Comparison of ENCODE assay signal across 15 mouse cellular contexts in the genomic region with DNA sequence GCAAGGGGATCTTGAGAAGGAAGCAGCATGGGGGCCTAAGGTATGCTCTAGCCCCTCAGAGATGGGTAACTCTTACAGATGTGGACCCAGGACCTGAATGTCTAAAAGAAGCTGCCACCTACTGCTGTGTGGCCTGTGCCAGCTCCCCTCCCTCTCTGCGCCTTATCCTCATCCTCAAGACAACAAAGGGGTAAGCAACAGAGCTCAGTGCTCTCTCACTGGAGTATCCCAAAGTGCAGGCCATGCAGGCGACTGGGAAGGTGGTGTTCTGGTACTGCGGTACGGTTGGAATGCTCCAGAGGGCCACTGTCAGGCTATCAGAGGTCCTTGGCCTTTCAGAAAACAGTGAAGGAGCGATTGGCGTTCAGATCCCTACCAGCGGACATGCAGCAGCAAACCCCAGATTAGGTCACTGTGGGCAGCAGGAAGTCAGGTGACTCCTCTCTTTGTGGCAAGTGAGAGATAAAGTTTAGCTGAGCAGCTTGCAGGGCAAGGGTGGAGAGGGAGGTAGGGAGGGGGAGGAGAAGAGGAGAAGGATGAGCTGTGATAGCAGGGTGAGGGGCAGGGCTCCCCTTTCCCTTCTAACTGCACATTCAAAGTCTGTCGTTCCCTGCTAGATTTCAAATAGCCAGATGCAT. TPM values are rescaled to one million over a fixed set of nuclear protein-coding genes. Genes with fewer than 3 reads are reported as not detected.
A peak's percentile ranks its signal among the peaks of the same experiment; 100 is the strongest.
DNase-seq lines count a peak whose midpoint lies in the region; ATAC-seq and TF ChIP-seq lines count a peak whose summit lies in the region.
"Had no signal": no experiment of that assay in that cellular context is flagged by ENCODE, and none has a peak within 500 bp of the region (broad histone marks: within the 10 kb centered on the region; RNA-seq: fewer than 3 reads in every experiment).

No protein-coding gene starts in this region.

- H3K4me2 ChIP-seq in liver, embryonic 16.5 days (ENCODE audit: low read depth, low read length), result no peak overlapping the region
- no peak overlapping the region for H3K4me2 ChIP-seq in kidney, embryonic 16.5 days (replicated peaks; ENCODE audit: low read depth, low read length)
- H3K4me2 ChIP-seq: embryonic facial prominence, embryonic 15.5 days; forebrain, embryonic 12.5 days; lung, embryonic 15.5 days had no signal

- H3K9ac ChIP-seq in liver, embryonic 16.5 days (ENCODE audit: low read depth, low read length), result no peak overlapping the region
- H3K9ac ChIP-seq in kidney, embryonic 16.5 days (replicated peaks; ENCODE audit: low read length), result no peak overlapping the region
- H3K9ac ChIP-seq: embryonic facial prominence, embryonic 15.5 days; forebrain, embryonic 12.5 days; lung, embryonic 15.5 days had no signal

- peaks cover 4% of the 10 kb centered on the region; the same call in 1 of the 2 replicates for H3K4me1 ChIP-seq in liver, embryonic 16.5 days (ENCODE audit: control insufficient read depth, low read depth, low read length)
- no peaks in the 10 kb centered on the region for H3K4me1 ChIP-seq in kidney, embryonic 16.5 days (ENCODE audit: insufficient read depth, low read length)
- no peaks in the 10 kb centered on the region for H3K4me1 ChIP-seq in lung, adult 2 months (ENCODE audit: control insufficient read depth, insufficient read depth, low read length)
- H3K4me1 ChIP-seq: embryonic facial prominence, embryonic 15.5 days; forebrain, embryonic 12.5 days; lung, embryonic 15.5 days had no signal

- H3K27ac ChIP-seq in liver, embryonic 16.5 days (ENCODE audit: low read length), result no peak overlapping the region
- no peak overlapping the region for H3K27ac ChIP-seq in kidney, embryonic 16.5 days (ENCODE audit: low read length)
- H3K27ac ChIP-seq: embryonic facial prominence, embryonic 15.5 days; forebrain, embryonic 12.5 days; lung, embryonic 15.5 days had no signal

- H3K27me3 ChIP-seq in liver, embryonic 16.5 days (ENCODE audit: control insufficient read depth, insufficient read depth, low read depth, low read length), result no peaks in the 10 kb centered on the region
- no peaks in the 10 kb centered on the region for H3K27me3 ChIP-seq in kidney, embryonic 16.5 days (ENCODE audit: insufficient read depth, low read length)
- H3K27me3 ChIP-seq: embryonic facial prominence, embryonic 15.5 days; forebrain, embryonic 12.5 days; lung, embryonic 15.5 days had no signal

- no peaks in the 10 kb centered on the region for H3K36me3 ChIP-seq in liver, embryonic 16.5 days (ENCODE audit: control insufficient read depth, insufficient read depth)
- H3K36me3 ChIP-seq in kidney, embryonic 16.5 days (ENCODE audit: insufficient read depth, low read length), result no peaks in the 10 kb centered on the region
- H3K36me3 ChIP-seq: embryonic facial prominence, embryonic 15.5 days; forebrain, embryonic 12.5 days; lung, embryonic 15.5 days had no signal

- H3K4me3 ChIP-seq in liver, embryonic 16.5 days (ENCODE audit: low read depth, low read length), result no peak overlapping the region
- no peak overlapping the region for H3K4me3 ChIP-seq in kidney, embryonic 16.5 days (ENCODE audit: low read length)
- no peak overlapping the region for H3K4me3 ChIP-seq in lung, adult 2 months (replicated peaks; ENCODE audit: extremely low read depth, low read depth, low read length)
- H3K4me3 ChIP-seq: embryonic facial prominence, embryonic 15.5 days; forebrain, embryonic 12.5 days; lung, embryonic 15.5 days had no signal

- H3K9me3 ChIP-seq in liver, embryonic 16.5 days (replicated peaks; ENCODE audit: control insufficient read depth, low read length), result no peaks in the 10 kb centered on the region
- H3K9me3 ChIP-seq in kidney, embryonic 16.5 days (ENCODE audit: low read length), result no peaks in the 10 kb centered on the region
- H3K9me3 ChIP-seq: embryonic facial prominence, embryonic 15.5 days; forebrain, embryonic 12.5 days; lung, embryonic 15.5 days had no signal

- no peak for TF ChIP-seq CTCF in lung, adult 2 months (IDR thresholded peaks at IDR 0.05; ENCODE audit: insufficient read depth, low read length)

- 23% methylated on average over 8 of the region's 8 CpGs for WGBS in liver, embryonic 16.5 days (ENCODE audit: insufficient replicate concordance)
- WGBS in kidney, embryonic 16.5 days, result 60% methylated on average over 8 of the region's 8 CpGs
- WGBS in lung, adult 2 months, result 39% methylated on average over 8 of the region's 8 CpGs

- 0 out of 2 replicates have a peak, but pooled peaks have one; percentile 19 for ATAC-seq in granulocyte monocyte progenitor cell, adult 5-6 weeks (replicated peaks; ENCODE audit: poor library complexity, severe bottlenecking)
- peak; percentile 32; the same call in 1 of the 2 replicates for ATAC-seq in liver, embryonic 16.5 days (ENCODE audit: low read depth)
- ATAC-seq in kidney, embryonic 16.5 days (ENCODE audit: low FRiP score, low TSS enrichment), result no peak

- TF ChIP-seq POLR2A in lung, adult 2 months (IDR thresholded peaks at IDR 0.05; ENCODE audit: borderline replicate concordance, extremely low read depth, low read depth, low read length), result no peak

- intact Hi-C loops in left cerebral cortex, postnatal 14 days (cut with DNase I), result no loop called here

- peak; percentile 86 for DNase-seq in 416B (ENCODE audit: low read depth)
- peak; percentile 38 for DNase-seq in CD4-positive helper T cell, adult 2 months (ENCODE audit: low read depth, low spot score)
- no peak for DNase-seq in lung, adult 2 months
- DNase-seq in left cerebral cortex, postnatal 14 days (ENCODE audit: low spot score in 2 of 2), result no peak
- DNase-seq: cerebellum, adult 18-20 months; kidney, postnatal 14 days; layer of hippocampus, adult 9-11 months; retina, postnatal 1 day; thymus, adult 18-20 months had no signal

RNA-seq across cellular contexts. Expression of a gene that starts 22.3 kb away (rescaled TPM):
- total RNA-seq in granulocyte monocyte progenitor cell, adult 5-6 weeks (2014; fragmentation: Nextera tagmentation), result 81.6 and 83.0 TPM in 2 replicates
- 80.3 and 95.4 TPM in 2 replicates for total RNA-seq in granulocyte monocyte progenitor cell, adult 5-6 weeks (2017)
- polyA plus RNA-seq in liver, embryonic 16.5 days (2015; fragmentation: Nextera tagmentation; extraction: Ambion mirVana), result 197 and 219 TPM in 2 replicates
- 82.9 and 87.9 TPM in 2 replicates for polyA plus RNA-seq in kidney, embryonic 16.5 days (2015; fragmentation: Nextera tagmentation; extraction: Ambion mirVana)
- 341 and 489 TPM in 2 replicates for polyA plus RNA-seq in lung, adult 2 months (2012; rRNA removed)
- 10 to 100 TPM; 48.8 to 60.8 TPM for total RNA-seq in left cerebral cortex, postnatal 14 days (2021)

RNA-seq across cellular contexts. Expression of a gene that starts 25.6 kb away (rescaled TPM):
- 35.8 and 43.0 TPM in 2 replicates for total RNA-seq in granulocyte monocyte progenitor cell, adult 5-6 weeks (2014; fragmentation: Nextera tagmentation)
- 19.3 and 19.4 TPM in 2 replicates for total RNA-seq in granulocyte monocyte progenitor cell, adult 5-6 weeks (2017)
- polyA plus RNA-seq in liver, embryonic 16.5 days (2015; fragmentation: Nextera tagmentation; extraction: Ambion mirVana), result 0.19 and 0.47 TPM in 2 replicates
- 0.15 TPM in 1 of 2 replicates, not detected in the other for polyA plus RNA-seq in kidney, embryonic 16.5 days (2015; fragmentation: Nextera tagmentation; extraction: Ambion mirVana)
- 9.3 and 12.0 TPM in 2 replicates for polyA plus RNA-seq in lung, adult 2 months (2012; rRNA removed)
- under 1 TPM; 0.24 to 0.30 TPM for total RNA-seq in left cerebral cortex, postnatal 14 days (2021)

Comparison
In these comparisons a context has a peak if more than half of its experiments do, and no peak if none do; other contexts are left out.
1. DNase-seq: peak in 416B (single experiment) and CD4-positive helper T cell, adult 2 months (single experiment); none in lung, adult 2 months (single experiment) and left cerebral cortex, postnatal 14 days (0 of 2).